Mouse (Mus musculus) testis, adult 2 months (tissue): ENCODE measurements around the gene Arpc1a. TPM values are rescaled to one million over a fixed set of nuclear protein-coding genes. Genes with fewer than 3 reads are reported as not detected.

ENCODE experiments used
- H3K27ac ChIP-seq: fragments of 200-500 bp; 2 replicates; pipeline ENCODE4 v1.5.1; 2012; ENCODE audit warnings: low read depth, low read length; ENCODE audit not compliant: control insufficient read depth, insufficient read depth
- H3K27me3 ChIP-seq: fragments of 200-500 bp; 2 replicates; pipeline ENCODE4 v1.6.1; 2012; ENCODE audit warnings: mild to moderate bottlenecking, low read length, moderate library complexity; ENCODE audit not compliant: control insufficient read depth, insufficient read depth
- H3K36me3 ChIP-seq: fragments of 200-500 bp; 2 replicates; pipeline ENCODE4 v1.6.1; 2012; ENCODE audit warnings: mild to moderate bottlenecking, low read length; ENCODE audit not compliant: control insufficient read depth, insufficient read depth
- H3K4me1 ChIP-seq: fragments of 200-500 bp; 2 replicates; pipeline ENCODE4 v1.6.1; 2012; ENCODE audit warnings: low read length; ENCODE audit not compliant: control insufficient read depth, insufficient read depth
- H3K4me3 ChIP-seq: fragments of 200-500 bp; 2 replicates; pipeline ENCODE4 v1.5.1; 2012; ENCODE audit warnings: low read depth, mild to moderate bottlenecking, low read length, moderate library complexity, mixed read lengths; ENCODE audit not compliant: control insufficient read depth
- CTCF ChIP-seq: fragments of 200-500 bp; IDR thresholded peaks from 2 replicates; pipeline ENCODE4 v1.5.1; 2012; ENCODE audit warnings: low read depth, mild to moderate bottlenecking, inconsistent platforms, low read length, moderate library complexity; ENCODE audit not compliant: control insufficient read depth, insufficient read depth, insufficient replicate concordance
- POLR2A ChIP-seq: fragments of 200-500 bp; IDR thresholded peaks from 2 replicates; pipeline ENCODE4 v1.6.1; 2012; ENCODE audit warnings: low read depth, mild to moderate bottlenecking, inconsistent platforms, low read length, moderate library complexity; ENCODE audit not compliant: control insufficient read depth
- polyA plus RNA-seq: library from polyadenylated mRNA; depleted of rRNA; stranded (reverse); fragments of >200 nt; gene quantifications from 2 replicates; pipeline ENCODE4 v1.2.3, GENCODE M21; 2012

Gene Arpc1a
- polyA plus RNA-seq, 1 experiment, result 147 TPM

- Histone ChIP-seq H3K4me3 (no peak overlapping the region), H3K36me3 (no peaks in the 10 kb centered on the region; the same call in 1 of the 2 replicates)
- TF ChIP-seq POLR2A, result no peak
Observed at GRCm38 (mm10) chr5:145110401-145110800, 26.8 kb downstream of the Arpc1a start.

GRCm38 (mm10) chr5:145112566-145112965, 28.9 kb downstream of the Arpc1a start:
- TF ChIP-seq POLR2A, result no peak
- Histone ChIP-seq H3K4me3 (no peak overlapping the region), H3K4me1 (peaks cover 12% of the 10 kb centered on the region), H3K27me3 (no peaks in the 10 kb centered on the region), H3K36me3 (no peaks in the 10 kb centered on the region), H3K27ac (no peak overlapping the region)

More at GRCm38 (mm10) chr5:145110401-145110800, 26.8 kb downstream of the Arpc1a start:
- peaks cover 10% of the 10 kb centered on the region for H3K4me1 ChIP-seq
- no peaks in the 10 kb centered on the region for H3K27me3 ChIP-seq
- no peak overlapping the region for H3K27ac ChIP-seq

GRCm38 (mm10) chr5:145113416-145113815, 29.8 kb downstream of the Arpc1a start:
- TF ChIP-seq CTCF (no peak), POLR2A (no peak)
- Histone ChIP-seq H3K36me3 (no peaks in the 10 kb centered on the region), H3K4me3 (no peak overlapping the region; the same call in 1 of the 2 replicates), H3K27ac (no peak overlapping the region), H3K27me3 (no peaks in the 10 kb centered on the region), H3K4me1 (peaks cover 12% of the 10 kb centered on the region)

- Histone ChIP-seq H3K27me3 (no peaks in the 10 kb centered on the region), H3K27ac (peak within 1 kb of the TSS; percentile 77), H3K36me3 (no peaks in the 10 kb centered on the region), H3K4me1 (peaks cover 12% of the 10 kb centered on the region), H3K4me3 (peak within 1 kb of the TSS; percentile 87)
- TF ChIP-seq POLR2A, result 0 out of 2 replicates have a peak, but pooled peaks have one; percentile 36
- no peak for TF ChIP-seq CTCF
Observed at GRCm38 (mm10) chr5:145114071-145114605, 30.5 kb downstream of the Arpc1a start, which contains the start of gene Arpc1b. TSS of gene Arpc1b (plus strand) at chr5:145114215.

GRCm38 (mm10) chr5:145114606-145115473, 31.2 kb downstream of the Arpc1a start:
- Histone ChIP-seq H3K27ac (peak overlapping the region; percentile 77), H3K36me3 (no peaks in the 10 kb centered on the region), H3K27me3 (no peaks in the 10 kb centered on the region), H3K4me1 (peaks cover 12% of the 10 kb centered on the region), H3K4me3 (peak overlapping the region; percentile 87)
- no peak for TF ChIP-seq POLR2A
- TF ChIP-seq CTCF, result no peak

- H3K4me1 ChIP-seq, result peaks cover 12% of the 10 kb centered on the region
- H3K4me3 ChIP-seq, result no peak overlapping the region
- TF ChIP-seq POLR2A (no peak), CTCF (no peak)
- peak overlapping the region; percentile 43; the same call in 1 of the 2 replicates for H3K27ac ChIP-seq
- H3K36me3 ChIP-seq, result no peaks in the 10 kb centered on the region
- no peaks in the 10 kb centered on the region for H3K27me3 ChIP-seq
Observed at GRCm38 (mm10) chr5:145115736-145116135, 32.1 kb downstream of the Arpc1a start.

GRCm38 (mm10) chr5:145116316-145116715, 32.7 kb downstream of the Arpc1a start:
- TF ChIP-seq CTCF (no peak), POLR2A (no peak)
- Histone ChIP-seq H3K4me3 (no peak overlapping the region), H3K27me3 (no peaks in the 10 kb centered on the region), H3K4me1 (peaks cover 12% of the 10 kb centered on the region), H3K36me3 (no peaks in the 10 kb centered on the region), H3K27ac (no peak overlapping the region; the same call in 1 of the 2 replicates)
